Mouse (Mus musculus) embryonic fibroblast, embryonic 13.5 days (primary cell): Measurements from ENCODE around the gene Insig1.

Experiments
- CTCF ChIP-seq: IDR thresholded peaks from 2 replicates; pipeline ENCODE4 v1.5.1; 2011; ENCODE audit warnings: mild to moderate bottlenecking, control low read depth, low read length, moderate library complexity, borderline replicate concordance; ENCODE audit not compliant: insufficient read depth
- POLR2A ChIP-seq: IDR thresholded peaks from 2 replicates; pipeline ENCODE4 v1.6.1; 2011; ENCODE audit warnings: low read depth, mild to moderate bottlenecking, control low read depth, low read length, moderate library complexity

GRCm38 (mm10) chr5:28082312-28082711 is 11.1 kb downstream of the Insig1 start:
- TF ChIP-seq CTCF (no peak), POLR2A (no peak)
